Mouse (Mus musculus) cortical plate, adult 2 months (tissue): ENCODE measurements at regions not wholly inside any gene's neighbourhood (a gene's known extent, or its start where the extent isn't known, plus 50 kb on each side); places are given as distances from the start of the nearest gene placed in this dataset.

Source experiments
- CTCF ChIP-seq: fragments of 200-500 bp; IDR thresholded peaks from 2 replicates; pipeline ENCODE4 v1.5.1; 2011; ENCODE audit warnings: mild to moderate bottlenecking, control low read depth, low read length; ENCODE audit not compliant: insufficient read depth; ENCODE audit errors: extremely low read depth
- POLR2A ChIP-seq: fragments of 200-500 bp; IDR thresholded peaks from 2 replicates; pipeline ENCODE4 v1.6.1; 2011; ENCODE audit warnings: mild to moderate bottlenecking, low read length, control low read depth; ENCODE audit not compliant: insufficient read depth; ENCODE audit errors: extremely low read depth

DNA sequence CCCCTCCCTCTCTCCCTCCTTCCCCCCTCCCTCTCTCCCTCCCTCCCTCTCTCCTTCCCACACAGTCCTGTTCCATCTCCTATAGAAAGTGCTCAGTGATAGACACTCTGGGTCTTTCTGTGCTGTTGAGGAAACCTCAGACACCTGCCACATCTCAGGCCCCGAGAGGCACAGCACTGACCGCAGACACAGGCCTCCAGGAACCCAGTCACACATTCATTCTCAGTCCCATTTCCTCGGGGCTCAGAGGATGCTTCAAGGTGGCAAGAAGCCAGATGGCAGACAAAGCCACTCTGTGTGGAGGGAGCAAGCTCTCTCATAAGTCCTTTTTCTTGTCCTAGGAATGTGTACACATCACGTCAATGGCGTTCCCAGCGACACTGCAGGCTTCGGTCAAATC, 502.0 kb downstream of the Sox2 start:
- no peak for TF ChIP-seq CTCF
- TF ChIP-seq POLR2A: no peak
